Mouse (Mus musculus) embryonic facial prominence, embryonic 14.5 days (tissue): ENCODE results near the gene Wscd2. TPM values are rescaled to one million over a fixed set of nuclear protein-coding genes. Genes with fewer than 3 reads are reported as not detected.
"Not testable (repeated sequence)": the region's sequence is repeated elsewhere in the genome, so short reads cannot be mapped to it uniquely, and the experiment has no call there.

Experiments used
- ATAC-seq: fragments of 200-750 bp; cut with Nextera tagmentation; 2 replicates; pipeline ENCODE4 v1.8.0; 2017; ENCODE audit warnings: low read depth, moderate number of reproducible peaks, moderate TSS enrichment
- DNase-seq: peaks from one replicate; pipeline ENCODE4 v3.0.0-alpha.2; 2015; ENCODE audit warnings: low spot score
- H3K27ac ChIP-seq: fragments of 300-500 bp; sonication (generic); replicated peaks from 2 replicates; pipeline ENCODE4 v1.5.1; 2014; ENCODE audit warnings: low read depth, mild to moderate bottlenecking, low read length, moderate library complexity
- H3K27me3 ChIP-seq: fragments of 300-500 bp; sonication (generic); replicated peaks from 2 replicates; pipeline ENCODE4 v1.6.1; 2014; ENCODE audit warnings: low read length; ENCODE audit not compliant: control insufficient read depth, insufficient read depth
- H3K36me3 ChIP-seq: fragments of 300-500 bp; sonication (generic); 2 replicates; pipeline ENCODE4 v1.6.1; 2014; ENCODE audit warnings: low read length, mixed read lengths; ENCODE audit not compliant: control insufficient read depth, insufficient read depth
- H3K4me1 ChIP-seq: fragments of 300-500 bp; sonication (generic); 2 replicates; pipeline ENCODE4 v1.6.1; 2014; ENCODE audit warnings: antibody characterized with exemption, low read length; ENCODE audit not compliant: control insufficient read depth, insufficient read depth
- H3K4me2 ChIP-seq: fragments of 300-500 bp; sonication (generic); 2 replicates; pipeline ENCODE4 v1.6.1; 2014; ENCODE audit warnings: low read depth, mild to moderate bottlenecking, low read length, moderate library complexity, mixed read lengths
- H3K4me3 ChIP-seq: fragments of 300-500 bp; sonication (generic); 2 replicates; pipeline ENCODE4 v1.5.1; 2014; ENCODE audit warnings: low read depth, mild to moderate bottlenecking, low read length
- H3K9ac ChIP-seq: fragments of 300-500 bp; sonication (generic); 2 replicates; pipeline ENCODE4 v1.6.1; 2014; ENCODE audit warnings: low read depth, mild to moderate bottlenecking, low read length, moderate library complexity, mixed read lengths
- H3K9me3 ChIP-seq: fragments of 300-500 bp; sonication (generic); 2 replicates; pipeline ENCODE4 v1.6.1; 2016; ENCODE audit warnings: low read length; ENCODE audit not compliant: control insufficient read depth
- WGBS: fragments of 180-500 bp; shearing (Covaris S2); extraction: QIAGEN DNeasy Blood & Tissue Kit; methylation state at CpG from one replicate; pipeline ENCODE4 v1.1.7; 2014; 5-methylcytosine and 5-hydroxymethylcytosine counted together
- polyA plus RNA-seq: library from polyadenylated mRNA; unstranded; fragments of >200 nt; fragmentation: Nextera tagmentation; extraction: Ambion mirVana; gene quantifications from 2 replicates; pipeline ENCODE4 v1.2.1, GENCODE M21; 2014

Gene Wscd2
- polyA plus RNA-seq, 1 experiment from 2014 or later = 6.4 TPM

- ATAC-seq (no peak), DNase-seq (no peak)
- H3K27me3 ChIP-seq = no peaks in the 10 kb centered on the region
- H3K36me3 ChIP-seq = no peaks in the 10 kb centered on the region
- no peak overlapping the region for H3K27ac ChIP-seq
- H3K4me2 ChIP-seq = no peak overlapping the region
- no peaks in the 10 kb centered on the region for H3K4me1 ChIP-seq
- no peak overlapping the region for H3K9ac ChIP-seq
- WGBS = 50% methylated on average over 5 of the region's 5 CpGs
- no peak overlapping the region for H3K4me3 ChIP-seq
- no peaks in the 10 kb centered on the region for H3K9me3 ChIP-seq
Measured at GRCm38 (mm10) chr5:113583424-113584162, 93.5 kb downstream of the Wscd2 start.

GRCm38 (mm10) chr5:113584439-113584838 lies 94.3 kb downstream of the Wscd2 start:
- no peak overlapping the region for H3K4me3 ChIP-seq
- WGBS = 39% methylated on average over 6 of the region's 6 CpGs
- DNase-seq (no peak), ATAC-seq (no peak)
- H3K9ac ChIP-seq = no peak overlapping the region
- no peak overlapping the region for H3K4me2 ChIP-seq
- H3K4me1 ChIP-seq = no peaks in the 10 kb centered on the region
- no peaks in the 10 kb centered on the region for H3K27me3 ChIP-seq
- no peak overlapping the region for H3K27ac ChIP-seq
- H3K9me3 ChIP-seq = no peaks in the 10 kb centered on the region
- H3K36me3 ChIP-seq = no peaks in the 10 kb centered on the region

- not testable (repeated sequence) for ATAC-seq, H3K9me3 ChIP-seq, H3K4me3 ChIP-seq, H3K4me2 ChIP-seq, H3K9ac ChIP-seq, H3K27ac ChIP-seq, H3K36me3 ChIP-seq, H3K4me1 ChIP-seq, DNase-seq, H3K27me3 ChIP-seq
- WGBS = 74% methylated on average over 17 of the region's 17 CpGs
Measured at GRCm38 (mm10) chr5:113585619-113586457, 95.7 kb downstream of the Wscd2 start.

GRCm38 (mm10) chr5:113586458-113586849 lies 96.3 kb downstream of the Wscd2 start:
- WGBS = 48% methylated on average over 5 of the region's 5 CpGs
- DNase-seq, H3K9ac ChIP-seq, ATAC-seq, H3K27me3 ChIP-seq, H3K9me3 ChIP-seq, H3K36me3 ChIP-seq, H3K27ac ChIP-seq, H3K4me3 ChIP-seq, H3K4me1 ChIP-seq, H3K4me2 ChIP-seq: not testable (repeated sequence)

- Histone ChIP-seq H3K9ac (no peak overlapping the region), H3K36me3 (no peaks in the 10 kb centered on the region), H3K4me3 (no peak overlapping the region), H3K27ac (no peak overlapping the region), H3K27me3 (no peaks in the 10 kb centered on the region), H3K9me3 (no peaks in the 10 kb centered on the region), H3K4me2 (no peak overlapping the region), H3K4me1 (no peaks in the 10 kb centered on the region; the same call in 1 of the 2 replicates)
- ATAC-seq (no peak), DNase-seq (no peak)
- WGBS = 62% methylated on average over 5 of the region's 5 CpGs
Measured at GRCm38 (mm10) chr5:113590010-113590640, 100.0 kb downstream of the Wscd2 start.

GRCm38 (mm10) chr5:113591166-113591565 lies 101.0 kb downstream of the Wscd2 start:
- Histone ChIP-seq H3K9me3 (no peaks in the 10 kb centered on the region), H3K9ac (no peak overlapping the region), H3K27ac (no peak overlapping the region; the same call in 1 of the 2 replicates), H3K36me3 (no peaks in the 10 kb centered on the region), H3K4me2 (no peak overlapping the region), H3K4me3 (no peak overlapping the region), H3K27me3 (no peaks in the 10 kb centered on the region), H3K4me1 (no peaks in the 10 kb centered on the region; the same call in 1 of the 2 replicates)
- ATAC-seq (no peak; the same call in 1 of the 2 replicates), DNase-seq (no peak)
- 0% methylated on average over 1 of the region's 3 CpGs for WGBS

- DNase-seq = peak; percentile 45
- H3K4me2 ChIP-seq = no peak overlapping the region
- H3K9ac ChIP-seq = no peak overlapping the region
- peak; percentile 78; the same call in 1 of the 2 replicates for ATAC-seq
- WGBS = 21% methylated on average over 6 of the region's 6 CpGs
- no peaks in the 10 kb centered on the region for H3K27me3 ChIP-seq
- H3K4me1 ChIP-seq = no peaks in the 10 kb centered on the region; the same call in 1 of the 2 replicates
- no peak overlapping the region; the same call in 1 of the 2 replicates for H3K27ac ChIP-seq
- H3K9me3 ChIP-seq = no peaks in the 10 kb centered on the region
- H3K4me3 ChIP-seq = no peak overlapping the region
- H3K36me3 ChIP-seq = no peaks in the 10 kb centered on the region
Measured at GRCm38 (mm10) chr5:113591751-113592230, 101.7 kb downstream of the Wscd2 start.

- no peak overlapping the region for H3K9ac ChIP-seq
- no peaks in the 10 kb centered on the region; the same call in 1 of the 2 replicates for H3K4me1 ChIP-seq
- H3K4me2 ChIP-seq = no peak overlapping the region
- WGBS = 88% methylated on average over 6 of the region's 6 CpGs
- H3K9me3 ChIP-seq = no peaks in the 10 kb centered on the region
- no peak for DNase-seq
- H3K27ac ChIP-seq = no peak overlapping the region
- no peak for ATAC-seq
- no peaks in the 10 kb centered on the region for H3K36me3 ChIP-seq
- H3K27me3 ChIP-seq = no peaks in the 10 kb centered on the region
- H3K4me3 ChIP-seq = no peak overlapping the region
Measured at GRCm38 (mm10) chr5:113593911-113594705, 104.0 kb downstream of the Wscd2 start.
